Mouse (Mus musculus): ENCODE results near the gene Gm14147. TPM values are rescaled to one million over a fixed set of nuclear protein-coding genes. Genes with fewer than 3 reads are reported as not detected.
"Not testable (repeated sequence)": the region's sequence is repeated elsewhere in the genome, so short reads cannot be mapped to it uniquely, and the experiment has no call there.

Gene Gm14147
- polyA plus RNA-seq (2011; ENCODE audit: insufficient read depth, insufficient read length, low read depth, missing spikeins), result not detected in 2 replicates

DNA sequence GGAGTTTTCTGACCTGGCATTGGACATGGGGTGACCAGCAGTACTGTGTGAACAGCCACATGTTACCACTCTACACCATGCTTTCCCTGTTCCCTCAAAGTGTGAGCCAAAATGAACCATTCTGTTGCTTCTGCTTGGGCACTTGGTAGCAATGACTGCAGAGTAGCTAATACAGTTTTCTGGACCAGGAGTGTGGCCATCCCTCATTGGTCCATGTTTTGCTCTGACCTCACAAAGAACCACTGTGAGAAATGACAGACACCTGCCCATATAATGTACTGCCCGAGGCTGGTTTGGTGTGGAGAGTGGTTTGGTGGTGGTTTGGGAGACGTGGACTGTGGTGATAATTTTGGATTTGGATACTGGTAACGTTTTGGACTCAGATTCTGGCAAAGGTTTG, at the start of gene Gm14147:
Gene Gm14147, plus strand, starts transcription at position 301 of the 400 bp plus-strand sequence.
- not testable (repeated sequence) for H3K36me3 ChIP-seq (ENCODE audit: control insufficient read depth, insufficient read depth, low read length, poor library complexity, severe bottlenecking); H3K4me3 ChIP-seq (ENCODE audit: low read depth, low read length); H3K9me3 ChIP-seq (replicated peaks; ENCODE audit: control insufficient read depth, insufficient read depth, low read length, poor library complexity, severe bottlenecking); H3K27me3 ChIP-seq (ENCODE audit: control insufficient read depth, insufficient read depth, low read length, poor library complexity, severe bottlenecking); H3K27ac ChIP-seq (ENCODE audit: insufficient read depth, low read length); H3K4me1 ChIP-seq (ENCODE audit: control insufficient read depth, insufficient read depth, low read length); H3K9ac ChIP-seq (ENCODE audit: low read depth, poor library complexity, severe bottlenecking)

DNA sequence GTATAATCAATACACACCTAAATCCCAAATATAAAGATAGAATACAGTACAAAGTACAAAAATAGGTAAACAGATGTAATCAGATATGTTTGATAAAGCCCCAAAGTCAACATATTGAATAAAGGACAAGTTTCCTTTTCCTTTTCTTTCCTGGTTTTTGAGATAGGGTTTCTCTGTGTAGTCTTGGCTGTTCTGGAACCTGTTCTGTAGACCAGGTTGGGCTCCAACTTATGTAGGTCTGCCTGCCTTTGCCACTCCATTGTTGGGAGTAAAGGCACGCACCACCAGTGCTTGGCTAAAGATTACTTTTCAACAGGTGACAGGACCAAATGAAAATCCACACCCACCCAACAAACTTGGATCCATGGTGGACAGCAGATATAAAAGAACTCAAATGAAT, 41.4 kb upstream of the Gm14147 start:
- H3K4me3 ChIP-seq (ENCODE audit: low read depth, low read length), result no peak overlapping the region
- H3K27ac ChIP-seq (ENCODE audit: insufficient read depth, low read length), result no peak overlapping the region
- no peaks in the 10 kb centered on the region for H3K4me1 ChIP-seq (ENCODE audit: control insufficient read depth, insufficient read depth, low read length)
- H3K9ac ChIP-seq (ENCODE audit: low read depth, poor library complexity, severe bottlenecking), result no peak overlapping the region
- no peaks in the 10 kb centered on the region for H3K27me3 ChIP-seq (ENCODE audit: control insufficient read depth, insufficient read depth, low read length, poor library complexity, severe bottlenecking)
- TF ChIP-seq EP300 (IDR thresholded peaks at IDR 0.05; ENCODE audit: insufficient read depth, low read depth, low read length), result no peak
- TF ChIP-seq CTCF (IDR thresholded peaks at IDR 0.05; ENCODE audit: low read depth, low read length), result no peak
- TF ChIP-seq POLR2A (IDR thresholded peaks at IDR 0.05; ENCODE audit: insufficient read depth, low read length), result no peak
- no peaks in the 10 kb centered on the region for H3K9me3 ChIP-seq (replicated peaks; ENCODE audit: control insufficient read depth, insufficient read depth, low read length, poor library complexity, severe bottlenecking)
- no peaks in the 10 kb centered on the region for H3K36me3 ChIP-seq (ENCODE audit: control insufficient read depth, insufficient read depth, low read length, poor library complexity, severe bottlenecking)

DNA sequence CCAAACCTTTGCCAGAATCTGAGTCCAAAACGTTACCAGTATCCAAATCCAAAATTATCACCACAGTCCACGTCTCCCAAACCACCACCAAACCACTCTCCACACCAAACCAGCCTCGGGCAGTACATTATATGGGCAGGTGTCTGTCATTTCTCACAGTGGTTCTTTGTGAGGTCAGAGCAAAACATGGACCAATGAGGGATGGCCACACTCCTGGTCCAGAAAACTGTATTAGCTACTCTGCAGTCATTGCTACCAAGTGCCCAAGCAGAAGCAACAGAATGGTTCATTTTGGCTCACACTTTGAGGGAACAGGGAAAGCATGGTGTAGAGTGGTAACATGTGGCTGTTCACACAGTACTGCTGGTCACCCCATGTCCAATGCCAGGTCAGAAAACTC, 5.8 kb upstream of the Gm14147 start, which contains the start of gene Gm14151:
Gene Gm14151, minus strand, starts transcription at position 101 of the 400 bp plus-strand sequence.
- H3K4me3 ChIP-seq (ENCODE audit: low read depth, low read length); H3K27ac ChIP-seq (ENCODE audit: insufficient read depth, low read length); H3K27me3 ChIP-seq (ENCODE audit: control insufficient read depth, insufficient read depth, low read length, poor library complexity, severe bottlenecking); H3K9me3 ChIP-seq (replicated peaks; ENCODE audit: control insufficient read depth, insufficient read depth, low read length, poor library complexity, severe bottlenecking); H3K36me3 ChIP-seq (ENCODE audit: control insufficient read depth, insufficient read depth, low read length, poor library complexity, severe bottlenecking); H3K9ac ChIP-seq (ENCODE audit: low read depth, poor library complexity, severe bottlenecking); H3K4me1 ChIP-seq (ENCODE audit: control insufficient read depth, insufficient read depth, low read length): not testable (repeated sequence)

Other genes with a start within 250 kb of the Gm14147 start
- 31.3 and 35.8 TPM in 2 replicates for gene Abhd12, start 193.5 kb upstream of the Gm14147 start, polyA plus RNA-seq (2011; ENCODE audit: insufficient read depth, insufficient read length, low read depth, missing spikeins)
- gene Gins1, start 192.8 kb upstream of the Gm14147 start, polyA plus RNA-seq (2011; ENCODE audit: insufficient read depth, insufficient read length, low read depth, missing spikeins), result 47.0 and 53.0 TPM in 2 replicates
- gene Ninl, start 58.9 kb upstream of the Gm14147 start, polyA plus RNA-seq (2011; ENCODE audit: insufficient read depth, insufficient read length, low read depth, missing spikeins), result 19.1 and 24.7 TPM in 2 replicates
- 18.0 and 20.0 TPM in 2 replicates for gene Nanp, start 58.8 kb upstream of the Gm14147 start, polyA plus RNA-seq (2011; ENCODE audit: insufficient read depth, insufficient read length, low read depth, missing spikeins)
- not detected in 2 replicates for gene Gm14151, start 5.9 kb upstream of the Gm14147 start, polyA plus RNA-seq (2011; ENCODE audit: insufficient read depth, insufficient read length, low read depth, missing spikeins)

Data from ES-Bruce4 (cell line).